Mouse (Mus musculus): Measurements from ENCODE around the gene Ccr10. TPM values are rescaled to one million over a fixed set of nuclear protein-coding genes. Genes with fewer than 3 reads are reported as not detected.

Gene Ccr10
- polyA plus RNA-seq, 1 experiment from 2014 or later, result 0.06 TPM

- Histone ChIP-seq H3K4me2 (replicated peaks; ENCODE audit: low read depth, low read length) (peak overlapping the region; percentile 68), H3K4me3 (ENCODE audit: low read depth, low read length) (peak overlapping the region; percentile 28), H3K27me3 (replicated peaks; ENCODE audit: insufficient read depth, low read length) (peaks cover 5% of the 10 kb centered on the region), H3K9me3 (ENCODE audit: low read length) (no peaks in the 10 kb centered on the region), H3K36me3 (ENCODE audit: insufficient read depth, low read length) (no peaks in the 10 kb centered on the region), H3K27ac (ENCODE audit: low read length) (peak overlapping the region; percentile 76), H3K4me1 (ENCODE audit: insufficient read depth, low read depth, low read length) (peaks cover 30% of the 10 kb centered on the region), H3K9ac (replicated peaks; ENCODE audit: low read depth) (peak overlapping the region; percentile 10; the same call in 1 of the 2 replicates)
- 1% methylated on average over 61 of the region's 61 CpGs for WGBS
- peak; percentile 53 for ATAC-seq
- peak; percentile 87 for DNase-seq (ENCODE audit: low spot score)
- peak; percentile 98 for TF ChIP-seq CTCF (IDR thresholded peaks at IDR 0.05)
- TF ChIP-seq EP300 (IDR thresholded peaks at IDR 0.05), result no peak
These were observed 1.4 kb downstream of the Ccr10 start for GRCm38 (mm10) chr11:101173631-101174388.

- TF ChIP-seq CTCF (IDR thresholded peaks at IDR 0.05), result no peak
- TF ChIP-seq EP300 (IDR thresholded peaks at IDR 0.05), result peak; percentile 20; the same call in 1 of the 2 replicates
- peaks cover 34% of the 10 kb centered on the region for H3K4me1 ChIP-seq (ENCODE audit: insufficient read depth, low read depth, low read length)
- peak overlapping the region; percentile 76; the same call in 1 of the 2 replicates for H3K27ac ChIP-seq (ENCODE audit: low read length)
- H3K9ac ChIP-seq (replicated peaks; ENCODE audit: low read depth), result no peak overlapping the region
- WGBS, result 7% methylated on average over 11 of the region's 11 CpGs
- H3K9me3 ChIP-seq (ENCODE audit: low read length), result no peaks in the 10 kb centered on the region
- H3K27me3 ChIP-seq (replicated peaks; ENCODE audit: insufficient read depth, low read length), result peaks cover 5% of the 10 kb centered on the region
- no peaks in the 10 kb centered on the region for H3K36me3 ChIP-seq (ENCODE audit: insufficient read depth, low read length)
- H3K4me2 ChIP-seq (replicated peaks; ENCODE audit: low read depth, low read length), result peak overlapping the region; percentile 68
- no peak overlapping the region for H3K4me3 ChIP-seq (ENCODE audit: low read depth, low read length)
- no peak for ATAC-seq
- peak; percentile 62 for DNase-seq (ENCODE audit: low spot score)
These were observed 2.1 kb downstream of the Ccr10 start for GRCm38 (mm10) chr11:101173112-101173511.

GRCm38 (mm10) chr11:101172434-101172815 is 2.8 kb downstream of the Ccr10 start:
- 3% methylated on average over 5 of the region's 5 CpGs for WGBS
- no peak for TF ChIP-seq CTCF (IDR thresholded peaks at IDR 0.05)
- TF ChIP-seq EP300 (IDR thresholded peaks at IDR 0.05), result no peak
- Histone ChIP-seq H3K27me3 (replicated peaks; ENCODE audit: insufficient read depth, low read length) (peaks cover 5% of the 10 kb centered on the region), H3K36me3 (ENCODE audit: insufficient read depth, low read length) (peaks cover 5% of the 10 kb centered on the region), H3K4me1 (ENCODE audit: insufficient read depth, low read depth, low read length) (peaks cover 34% of the 10 kb centered on the region), H3K9me3 (ENCODE audit: low read length) (no peaks in the 10 kb centered on the region), H3K4me2 (replicated peaks; ENCODE audit: low read depth, low read length) (peak overlapping the region; percentile 57), H3K9ac (replicated peaks; ENCODE audit: low read depth) (no peak overlapping the region), H3K27ac (ENCODE audit: low read length) (peak overlapping the region; percentile 74), H3K4me3 (ENCODE audit: low read depth, low read length) (peak overlapping the region; percentile 68)
- no peak for DNase-seq (ENCODE audit: low spot score)
- no peak for ATAC-seq

- Histone ChIP-seq H3K9me3 (ENCODE audit: low read length) (no peaks in the 10 kb centered on the region), H3K36me3 (ENCODE audit: insufficient read depth, low read length) (peaks cover 7% of the 10 kb centered on the region), H3K4me3 (ENCODE audit: low read depth, low read length) (peak overlapping the region; percentile 68), H3K4me1 (ENCODE audit: insufficient read depth, low read depth, low read length) (peaks cover 34% of the 10 kb centered on the region), H3K9ac (replicated peaks; ENCODE audit: low read depth) (no peak overlapping the region), H3K27ac (ENCODE audit: low read length) (peak overlapping the region; percentile 74), H3K4me2 (replicated peaks; ENCODE audit: low read depth, low read length) (peak overlapping the region; percentile 57), H3K27me3 (replicated peaks; ENCODE audit: insufficient read depth, low read length) (peaks cover 5% of the 10 kb centered on the region)
- peak; percentile 60 for ATAC-seq
- TF ChIP-seq CTCF (IDR thresholded peaks at IDR 0.05) (peak; percentile 20; the same call in 1 of the 2 replicates), EP300 (IDR thresholded peaks at IDR 0.05) (no peak)
- WGBS, result under 1% methylated on average over 31 of the region's 31 CpGs
- DNase-seq (ENCODE audit: low spot score), result peak; percentile 92
These were observed 3.4 kb downstream of the Ccr10 start for GRCm38 (mm10) chr11:101171721-101172433.

- WGBS, result under 1% methylated on average over 34 of the region's 50 CpGs
- Histone ChIP-seq H3K4me2 (replicated peaks; ENCODE audit: low read depth, low read length) (peak within 1 kb of the TSS; percentile 75), H3K27me3 (replicated peaks; ENCODE audit: insufficient read depth, low read length) (peaks cover 5% of the 10 kb centered on the region), H3K9ac (replicated peaks; ENCODE audit: low read depth) (peak within 1 kb of the TSS; percentile 74), H3K9me3 (ENCODE audit: low read length) (no peaks in the 10 kb centered on the region), H3K36me3 (ENCODE audit: insufficient read depth, low read length) (peaks cover 7% of the 10 kb centered on the region), H3K4me1 (ENCODE audit: insufficient read depth, low read depth, low read length) (peaks cover 34% of the 10 kb centered on the region), H3K27ac (ENCODE audit: low read length) (peak within 1 kb of the TSS; percentile 95), H3K4me3 (ENCODE audit: low read depth, low read length) (peak within 1 kb of the TSS; percentile 68)
- ATAC-seq (peak; percentile 92), DNase-seq (ENCODE audit: low spot score) (peak; percentile 99)
- TF ChIP-seq EP300 (IDR thresholded peaks at IDR 0.05) (no peak), CTCF (IDR thresholded peaks at IDR 0.05) (peak; percentile 27; the same call in 1 of the 2 replicates)
These were observed 4.2 kb downstream of the Ccr10 start, which contains the start of gene Plekhh3 for GRCm38 (mm10) chr11:101170811-101171610. Plekhh3 (minus strand) TSS chr11:101171351.
